Mouse (Mus musculus) olfactory bulb, adult 2 months (tissue): ENCODE measurements around the gene Haghl.

Source experiments
- CTCF ChIP-seq: fragments of 200-500 bp; IDR thresholded peaks from 2 replicates; pipeline ENCODE4 v1.5.1; 2012; ENCODE audit warnings: low read depth, mild to moderate bottlenecking, low read length, moderate library complexity; ENCODE audit not compliant: insufficient read depth
- POLR2A ChIP-seq: fragments of 200-500 bp; IDR thresholded peaks from 2 replicates; pipeline ENCODE4 v1.6.1; 2012; ENCODE audit warnings: mild to moderate bottlenecking, low read depth, low read length, moderate library complexity; ENCODE audit not compliant: insufficient read depth

DNA sequence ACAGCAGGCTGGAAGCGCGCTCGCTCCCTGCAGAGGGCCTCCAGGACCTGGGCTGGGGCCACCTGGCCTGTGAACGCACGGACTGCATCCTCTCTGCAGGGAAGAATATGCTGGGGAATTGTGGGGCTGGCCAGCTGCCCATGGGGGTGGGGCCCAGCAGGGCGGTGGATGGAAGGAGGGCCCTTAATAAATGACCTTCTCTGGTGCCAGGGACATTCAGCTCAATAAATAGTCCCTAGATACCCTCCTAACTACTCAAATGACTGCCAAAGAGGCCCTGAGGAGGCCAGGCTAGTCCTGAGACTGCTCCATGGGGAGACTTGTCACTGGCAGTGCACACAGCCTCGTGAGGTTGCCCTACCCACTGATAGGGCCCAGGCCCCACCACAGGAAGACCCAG lies 2.4 kb downstream of the Haghl start:
- TF ChIP-seq CTCF (no peak), POLR2A (no peak)
